Mouse (Mus musculus): ENCODE measurements around the gene Pigr. TPM values are rescaled to one million over a fixed set of nuclear protein-coding genes. Genes with fewer than 3 reads are reported as not detected.

Pigr gene
- total RNA-seq, 2 experiments from 2014 or later = 0.13 TPM; not detected in 1

DNA sequence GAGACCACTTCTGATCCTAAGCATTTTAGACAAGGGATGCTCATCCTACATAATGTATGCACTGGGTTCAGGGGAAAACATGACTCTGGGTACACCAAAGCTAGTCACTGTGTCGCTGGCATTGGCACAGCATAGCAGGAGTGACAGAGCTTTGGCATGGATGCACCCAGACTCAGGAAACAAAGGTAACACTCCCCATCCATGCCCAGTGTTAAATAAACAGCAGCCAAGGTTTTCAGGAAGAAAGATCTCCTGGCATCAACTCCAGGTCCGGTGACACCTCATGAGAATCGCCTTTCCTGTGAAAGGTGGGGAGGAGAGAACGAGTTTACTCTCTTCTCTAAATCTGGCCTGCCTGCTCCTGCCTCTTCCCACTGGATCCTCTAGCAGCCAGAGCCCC, 2.2 kb downstream of the Pigr start:
- intact Hi-C loops (cut with DNase I) = no loop called here
- DNase-seq = no peak

- intact Hi-C loops (cut with DNase I) = no loop called here
- DNase-seq = no peak
These were observed 3.7 kb downstream of the Pigr start for GRCm38 (mm10) chr1:130829906-130830830.

GRCm38 (mm10) chr1:130832230-130833149, 6.0 kb downstream of the Pigr start:
- intact Hi-C loops (cut with DNase I) = no loop called here

DNA sequence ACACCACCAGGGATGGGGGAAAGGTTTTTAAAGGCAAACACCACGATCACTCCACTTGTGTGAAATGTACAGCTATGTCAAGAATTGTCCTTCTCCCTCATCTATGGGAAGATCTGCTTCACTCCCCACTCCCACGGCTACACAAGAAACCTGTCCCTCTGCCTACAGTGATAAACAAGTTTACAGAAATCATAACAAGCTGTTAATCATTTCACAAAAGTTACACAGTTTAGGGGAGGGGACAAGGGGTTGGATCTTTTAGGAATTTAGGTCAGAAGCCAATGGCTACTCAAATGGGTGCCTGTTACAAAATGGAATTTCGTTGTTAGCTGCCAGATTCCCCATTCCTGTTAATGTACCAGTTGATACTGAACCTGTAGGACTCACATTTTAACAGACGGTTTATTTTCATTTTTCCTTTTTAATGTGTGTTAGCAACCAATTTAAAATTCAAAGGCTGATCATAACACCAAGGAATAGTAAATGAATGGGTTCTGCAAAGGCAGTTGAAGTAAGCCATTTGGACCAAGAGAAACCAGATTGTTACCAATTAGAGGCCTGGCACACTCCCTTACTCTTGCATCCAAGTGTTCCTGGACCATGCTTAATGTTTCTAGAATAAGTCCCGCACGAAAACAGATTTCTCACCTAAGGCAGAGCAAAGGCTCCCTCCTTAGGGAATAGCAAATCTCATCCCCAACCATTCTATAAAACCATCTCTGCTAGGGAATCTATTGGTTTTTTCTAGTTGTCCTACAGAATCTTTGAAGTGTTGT, 8.9 kb downstream of the Pigr start:
- no peak for DNase-seq
- intact Hi-C loops (cut with DNase I) = no loop called here

More at GRCm38 (mm10) chr1:130832230-130833149, 6.0 kb downstream of the Pigr start:
- DNase-seq = no peak

DNA sequence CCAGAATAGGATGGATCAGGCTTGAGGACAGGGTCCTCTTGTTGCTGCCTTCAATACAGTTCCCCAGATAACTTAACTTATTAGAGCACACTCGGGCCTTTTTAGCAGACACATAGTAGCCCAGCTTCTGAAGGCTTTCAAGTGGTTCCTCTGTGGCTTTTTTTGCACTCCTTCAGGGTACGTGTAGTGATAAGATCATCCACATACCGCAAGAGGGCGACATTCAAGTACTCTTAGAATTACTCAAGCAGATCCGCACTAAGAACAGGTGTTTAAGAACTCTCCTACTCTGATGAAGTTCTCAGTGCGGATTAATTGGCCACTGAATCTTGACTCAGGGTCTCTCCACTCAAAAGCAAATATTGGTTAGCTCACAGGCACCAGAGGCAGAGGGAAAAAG, 11.8 kb downstream of the Pigr start:
- intact Hi-C loops (cut with DNase I) = no loop called here
- no peak for DNase-seq

DNA sequence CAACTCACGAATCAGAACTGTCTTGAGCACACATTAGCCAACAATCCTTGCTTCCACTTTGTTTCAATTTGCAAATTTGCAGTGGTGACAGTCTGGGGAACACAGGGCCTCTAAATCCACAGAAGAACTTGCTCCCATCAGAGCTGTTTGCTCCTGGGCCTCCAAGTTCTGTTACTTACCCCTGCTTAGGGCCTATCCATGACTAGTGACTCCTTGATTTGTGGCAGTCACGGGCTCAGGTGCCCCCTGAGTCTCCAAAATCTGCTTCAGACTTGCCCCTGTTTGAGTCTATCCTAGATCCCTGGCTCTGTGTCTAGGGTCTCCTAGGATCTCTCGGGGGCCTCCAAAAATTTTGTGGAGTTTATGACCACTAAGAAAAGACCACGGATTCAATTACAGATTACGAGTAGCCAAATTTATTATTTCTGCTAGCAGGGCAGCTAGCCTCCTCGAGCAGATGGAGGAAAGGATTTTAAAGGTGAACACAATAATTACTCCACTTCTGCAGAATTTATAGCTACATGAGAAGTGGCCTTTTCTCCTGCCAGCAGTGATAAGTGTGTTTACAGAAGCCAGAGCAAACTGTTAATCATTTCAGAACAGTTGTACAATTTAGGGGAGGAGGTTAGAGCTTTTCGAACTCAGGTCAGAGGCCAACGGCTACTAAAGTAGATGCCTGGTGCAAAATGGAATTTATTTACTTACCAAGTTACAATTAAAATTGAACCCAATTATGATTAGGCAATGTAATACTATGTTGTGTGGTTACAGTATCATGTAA, 14.3 kb downstream of the Pigr start:
- intact Hi-C loops (cut with DNase I) = no loop called here
- DNase-seq = no peak

- no peak for DNase-seq
- intact Hi-C loops (cut with DNase I) = no loop called here
These were observed 15.1 kb downstream of the Pigr start for GRCm38 (mm10) chr1:130841621-130842020.

DNA sequence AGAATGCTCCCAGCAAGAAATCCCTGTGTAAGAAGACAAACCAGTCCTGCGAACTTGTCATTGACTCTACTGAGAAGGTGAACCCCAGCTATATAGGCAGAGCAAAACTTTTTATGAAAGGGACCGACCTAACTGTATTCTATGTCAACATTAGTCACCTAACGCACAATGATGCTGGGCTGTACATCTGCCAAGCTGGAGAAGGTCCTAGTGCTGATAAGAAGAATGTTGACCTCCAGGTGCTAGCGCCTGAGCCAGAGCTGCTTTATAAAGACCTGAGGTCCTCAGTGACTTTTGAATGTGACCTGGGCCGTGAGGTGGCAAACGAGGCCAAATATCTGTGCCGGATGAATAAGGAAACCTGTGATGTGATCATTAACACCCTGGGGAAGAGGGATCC, 18.0 kb downstream of the Pigr start:
- intact Hi-C loops (cut with DNase I) = no loop called here
- no peak for DNase-seq

- intact Hi-C loops (cut with DNase I) = no loop called here
- DNase-seq = no peak
These were observed 23.2 kb downstream of the Pigr start for GRCm38 (mm10) chr1:130849530-130850214.

- intact Hi-C loops (cut with DNase I) = no loop called here
- no peak for DNase-seq
These were observed 23.9 kb downstream of the Pigr start for GRCm38 (mm10) chr1:130850405-130850804.

- DNase-seq = no peak
- intact Hi-C loops (cut with DNase I) = no loop called here
These were observed 28.3 kb downstream of the Pigr start for GRCm38 (mm10) chr1:130854819-130855218.

DNA sequence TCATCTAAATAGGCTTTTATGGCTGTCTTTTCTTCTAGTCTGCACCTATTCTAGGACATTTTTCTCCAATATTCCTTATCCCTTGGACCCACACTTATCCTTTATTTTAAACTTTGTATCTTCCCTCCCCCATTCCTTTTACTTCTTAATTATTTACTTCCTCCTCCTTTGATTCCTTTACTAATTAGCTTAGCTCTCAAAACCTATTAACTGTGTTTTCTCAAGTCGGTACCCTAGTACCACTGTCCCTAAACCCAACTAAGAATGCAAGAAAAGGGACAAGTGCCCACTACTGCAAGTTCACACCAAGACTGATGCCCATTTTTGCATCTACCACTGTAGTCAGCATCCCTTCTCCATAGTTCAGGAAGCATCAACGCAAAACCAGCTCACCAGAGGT, 29.2 kb downstream of the Pigr start:
- no peak for DNase-seq
- intact Hi-C loops (cut with DNase I) = no loop called here

DNA sequence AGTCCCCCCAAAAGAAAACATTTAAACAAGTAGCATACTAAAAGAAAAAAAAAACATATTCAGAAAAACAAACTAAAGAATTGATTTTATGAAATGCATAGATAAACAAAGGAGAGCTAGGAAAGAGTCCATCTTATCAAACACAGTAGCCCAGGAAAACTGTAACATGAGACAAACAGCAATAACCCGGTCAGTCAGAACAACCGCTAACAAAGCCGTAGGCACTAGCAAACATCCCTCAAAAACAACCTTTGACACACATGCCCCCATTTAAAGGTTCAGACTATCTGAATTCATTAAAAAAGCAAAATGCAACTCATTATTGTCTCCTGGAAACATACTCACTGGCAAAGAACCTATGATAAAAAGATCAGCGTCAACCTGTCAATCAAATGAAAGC, 31.0 kb downstream of the Pigr start:
- intact Hi-C loops (cut with DNase I) = no loop called here

GRCm38 (mm10) chr1:130864238-130864637, 37.8 kb downstream of the Pigr start:
- intact Hi-C loops (cut with DNase I) = no loop called here
- no peak for DNase-seq

More for the DNA sequence above, 31.0 kb downstream of the Pigr start:
- DNase-seq = no peak

GRCm38 (mm10) chr1:130864741-130865140, 38.3 kb downstream of the Pigr start:
- no peak for DNase-seq

GRCm38 (mm10) chr1:130865541-130866221, 39.2 kb downstream of the Pigr start, which contains the start of gene Fcmr:
Fcmr (plus strand) TSS chr1:130865669.
- intact Hi-C loops (cut with DNase I) = no loop called here
- no peak for DNase-seq

More at GRCm38 (mm10) chr1:130864741-130865140, 38.3 kb downstream of the Pigr start:
- intact Hi-C loops (cut with DNase I) = no loop called here

- no peak for DNase-seq
These were observed 46.4 kb downstream of the Pigr start for GRCm38 (mm10) chr1:130872912-130873311.

DNA sequence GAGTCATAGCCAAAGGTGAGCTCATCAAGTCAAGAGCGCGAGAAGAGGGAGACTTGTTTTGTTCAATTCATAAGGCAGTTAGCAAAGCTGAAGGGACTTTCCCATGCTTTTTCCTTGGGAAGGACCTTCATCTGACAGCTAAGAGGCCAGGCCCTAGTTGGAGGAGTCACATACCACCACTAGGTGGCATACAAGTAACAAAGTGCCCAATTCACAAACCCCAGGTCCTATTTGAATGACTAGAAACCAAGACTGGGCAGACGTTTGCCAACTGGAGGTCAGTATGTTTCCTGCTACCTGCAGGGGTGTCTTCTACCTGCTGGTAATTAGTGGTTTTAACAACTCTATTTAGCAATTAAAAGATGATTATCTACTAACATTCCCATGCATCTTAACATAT, 48.7 kb downstream of the Pigr start:
- DNase-seq = no peak
- intact Hi-C loops (cut with DNase I) = loop anchor here (2.0 to 10.0 kb wide), 4 partner anchors 104 to 386 kb away; partner anchors contain the start of gene Eif2d

More at GRCm38 (mm10) chr1:130872912-130873311, 46.4 kb downstream of the Pigr start:
- intact Hi-C loops (cut with DNase I) = loop anchor here (10.0 kb wide), 1 partner anchor 282 kb away; the partner anchor contains the start of gene Eif2d

Data from gastrocnemius, postnatal 36 days (tissue).